In genomic region chr6:4762252-4762651, GRCm38 (mm10) we compare ENCODE assay signal across 9 mouse cellular contexts. TPM values are rescaled to one million over a fixed set of nuclear protein-coding genes. Genes with fewer than 3 reads are reported as not detected.
DNase-seq lines count a peak whose midpoint lies in the region; ATAC-seq lines count a peak whose summit lies in the region.
"Had no signal": no experiment of that assay in that cellular context is flagged by ENCODE, and none has a peak within 500 bp of the region (broad histone marks: within the 10 kb centered on the region; RNA-seq: fewer than 3 reads in every experiment).

No protein-coding gene starts in this region.

- DNase-seq in kidney, adult 8-10 months: no peak
- DNase-seq in c-Kit-positive CD71-positive TER-119-positive erythroid progenitor cells, embryonic 14.5 days (ENCODE audit: low spot score): no peak
- DNase-seq in adrenal gland, postnatal 25 days: no peak
- no peak for DNase-seq in right cerebral cortex, adult 18-20 months
- DNase-seq: right cerebral cortex, postnatal 4 days had no signal

- no peaks in the 10 kb centered on the region for H3K9me3 ChIP-seq in kidney, embryonic 16.5 days (ENCODE audit: low read length)
- no peaks in the 10 kb centered on the region for H3K9me3 ChIP-seq in embryonic facial prominence, embryonic 15.5 days (replicated peaks)
- no peaks in the 10 kb centered on the region for H3K9me3 ChIP-seq in limb, embryonic 12.5 days
- no peaks in the 10 kb centered on the region for H3K9me3 ChIP-seq in neural tube, embryonic 15.5 days (replicated peaks)

- no peak overlapping the region for H3K4me2 ChIP-seq in kidney, embryonic 16.5 days (replicated peaks; ENCODE audit: low read depth, low read length)
- H3K4me2 ChIP-seq in embryonic facial prominence, embryonic 15.5 days (replicated peaks): no peak overlapping the region
- H3K4me2 ChIP-seq in limb, embryonic 12.5 days: no peak overlapping the region
- no peak overlapping the region for H3K4me2 ChIP-seq in neural tube, embryonic 15.5 days

- H3K9ac ChIP-seq in kidney, embryonic 16.5 days (replicated peaks; ENCODE audit: low read length): no peak overlapping the region
- H3K9ac ChIP-seq in embryonic facial prominence, embryonic 15.5 days: no peak overlapping the region
- H3K9ac ChIP-seq in limb, embryonic 12.5 days (replicated peaks): no peak overlapping the region
- H3K9ac ChIP-seq in neural tube, embryonic 15.5 days (replicated peaks): no peak overlapping the region

- no peaks in the 10 kb centered on the region for H3K4me1 ChIP-seq in kidney, embryonic 16.5 days (ENCODE audit: insufficient read depth, low read length)
- H3K4me1 ChIP-seq in embryonic facial prominence, embryonic 15.5 days: no peaks in the 10 kb centered on the region
- no peaks in the 10 kb centered on the region for H3K4me1 ChIP-seq in limb, embryonic 12.5 days (replicated peaks)
- no peaks in the 10 kb centered on the region for H3K4me1 ChIP-seq in neural tube, embryonic 15.5 days

- 52% methylated on average over 2 of the region's 2 CpGs for WGBS in kidney, embryonic 16.5 days
- 39% methylated on average over 2 of the region's 2 CpGs for WGBS in embryonic facial prominence, embryonic 15.5 days
- 41% methylated on average over 2 of the region's 2 CpGs for WGBS in limb, embryonic 12.5 days
- WGBS in neural tube, embryonic 15.5 days: 47% methylated on average over 2 of the region's 2 CpGs

- ATAC-seq in kidney, embryonic 16.5 days (ENCODE audit: low FRiP score, low TSS enrichment): peak; percentile 100
- peak; percentile 99 for ATAC-seq in embryonic facial prominence, embryonic 15.5 days (ENCODE audit: insufficient number of reproducible peaks, low FRiP score, low TSS enrichment, low read depth)
- ATAC-seq in limb, embryonic 12.5 days (ENCODE audit: insufficient number of reproducible peaks, insufficient read depth, low FRiP score, low TSS enrichment, low read depth): peak; percentile 99
- peak; percentile 98 for ATAC-seq in neural tube, embryonic 15.5 days (ENCODE audit: low FRiP score)

- H3K27me3 ChIP-seq in kidney, embryonic 16.5 days (ENCODE audit: insufficient read depth, low read length): no peaks in the 10 kb centered on the region
- no peaks in the 10 kb centered on the region for H3K27me3 ChIP-seq in embryonic facial prominence, embryonic 15.5 days
- H3K27me3 ChIP-seq in limb, embryonic 12.5 days: no peaks in the 10 kb centered on the region
- no peaks in the 10 kb centered on the region for H3K27me3 ChIP-seq in neural tube, embryonic 15.5 days (replicated peaks)

- H3K4me3 ChIP-seq in kidney, embryonic 16.5 days (ENCODE audit: low read length): no peak overlapping the region
- no peak overlapping the region for H3K4me3 ChIP-seq in embryonic facial prominence, embryonic 15.5 days (replicated peaks)
- no peak overlapping the region for H3K4me3 ChIP-seq in limb, embryonic 12.5 days (replicated peaks)
- no peak overlapping the region for H3K4me3 ChIP-seq in neural tube, embryonic 15.5 days (replicated peaks)

- H3K36me3 ChIP-seq in kidney, embryonic 16.5 days (ENCODE audit: insufficient read depth, low read length): no peaks in the 10 kb centered on the region
- H3K36me3 ChIP-seq in embryonic facial prominence, embryonic 15.5 days: no peaks in the 10 kb centered on the region
- peaks cover 3% of the 10 kb centered on the region; the same call in 1 of the 2 replicates for H3K36me3 ChIP-seq in limb, embryonic 12.5 days
- H3K36me3 ChIP-seq in neural tube, embryonic 15.5 days: peaks cover under 1% of the 10 kb centered on the region; the same call in 1 of the 2 replicates

- H3K27ac ChIP-seq in kidney, embryonic 16.5 days (ENCODE audit: low read length): no peak overlapping the region
- H3K27ac ChIP-seq in embryonic facial prominence, embryonic 15.5 days (replicated peaks): no peak overlapping the region
- no peak overlapping the region for H3K27ac ChIP-seq in limb, embryonic 12.5 days
- no peak overlapping the region for H3K27ac ChIP-seq in neural tube, embryonic 15.5 days (replicated peaks)

RNA-seq across cellular contexts. Expression of gene Peg10, which starts 15.1 kb away (rescaled TPM):
- 2.7 and 3.1 TPM in 2 replicates for polyA plus RNA-seq in kidney, embryonic 16.5 days (2015; fragmentation: Nextera tagmentation; extraction: Ambion mirVana)
- polyA plus RNA-seq in embryonic facial prominence, embryonic 15.5 days (2015; fragmentation: Nextera tagmentation; extraction: Ambion mirVana): 8.9 and 10.0 TPM in 2 replicates
- polyA plus RNA-seq in limb, embryonic 12.5 days (2016; fragmentation: Nextera tagmentation; extraction: Ambion mirVana): 9.1 and 11.4 TPM in 2 replicates
- 3.9 and 4.7 TPM in 2 replicates for polyA plus RNA-seq in neural tube, embryonic 15.5 days (2015; fragmentation: Nextera tagmentation; extraction: Ambion mirVana)
- 386 and 540 TPM in 2 replicates for total RNA-seq in adrenal gland, postnatal 25 days (2021)

RNA-seq across cellular contexts. Expression of gene Sgce, which starts 15.2 kb away (rescaled TPM):
- 47.4 and 50.8 TPM in 2 replicates for polyA plus RNA-seq in kidney, embryonic 16.5 days (2015; fragmentation: Nextera tagmentation; extraction: Ambion mirVana)
- 72.1 and 72.9 TPM in 2 replicates for polyA plus RNA-seq in embryonic facial prominence, embryonic 15.5 days (2015; fragmentation: Nextera tagmentation; extraction: Ambion mirVana)
- 57.5 TPM in 2 replicates for polyA plus RNA-seq in limb, embryonic 12.5 days (2016; fragmentation: Nextera tagmentation; extraction: Ambion mirVana)
- 56.1 and 60.4 TPM in 2 replicates for polyA plus RNA-seq in neural tube, embryonic 15.5 days (2015; fragmentation: Nextera tagmentation; extraction: Ambion mirVana)
- 59.7 and 65.7 TPM in 2 replicates for total RNA-seq in adrenal gland, postnatal 25 days (2021)
